Mouse (Mus musculus) CH12.LX (cell line): ENCODE data around the gene Zbtb20.

ENCODE experiments used
- CHD2 ChIP-seq: IDR thresholded peaks from 2 replicates; pipeline ENCODE4 v1.6.1; 2011; ENCODE audit warnings: low read length, improper control_type of control experiment
- CTCF ChIP-seq, 2 experiments: IDR thresholded peaks in 1 of 2; conservative IDR thresholded peaks in 1 of 2; 2 replicates each; pipeline ENCODE4 v1.5.1; 2011 to 2012; ENCODE audit warnings: low read depth in 2 of 2, low read length in 2 of 2, improper control_type of control experiment in 1 of 2, inconsistent platforms in 1 of 2, mild to moderate bottlenecking in 1 of 2, moderate library complexity in 1 of 2
- E2F4 ChIP-seq: IDR thresholded peaks from 2 replicates; pipeline ENCODE4 v1.6.1; 2011; ENCODE audit warnings: low read depth, low read length, improper control_type of control experiment; ENCODE audit not compliant: insufficient replicate concordance
- EP300 ChIP-seq: IDR thresholded peaks from 2 replicates; pipeline ENCODE4 v1.6.1; 2011; ENCODE audit warnings: low read length, improper control_type of control experiment
- ETS1 ChIP-seq: conservative IDR thresholded peaks from 2 replicates; pipeline ENCODE4 v1.6.1; 2012; ENCODE audit warnings: low read depth, mild to moderate bottlenecking, inconsistent platforms, low read length, improper control_type of control experiment, moderate library complexity
- IRF4 ChIP-seq: IDR thresholded peaks from 2 replicates; pipeline ENCODE4 v1.6.1; 2014; ENCODE audit warnings: low read depth, mild to moderate bottlenecking, inconsistent platforms, low read length, improper control_type of control experiment
- KAT2A ChIP-seq: IDR thresholded peaks from 2 replicates; pipeline ENCODE4 v1.6.1; 2012; ENCODE audit warnings: low read length, improper control_type of control experiment, inconsistent platforms; ENCODE audit not compliant: insufficient replicate concordance
- MAX ChIP-seq: IDR thresholded peaks from 2 replicates; pipeline ENCODE4 v1.6.1; 2011; ENCODE audit warnings: low read length, improper control_type of control experiment
- MEF2A ChIP-seq: IDR thresholded peaks from 2 replicates; pipeline ENCODE4 v1.6.1; 2014; ENCODE audit warnings: low read depth, mild to moderate bottlenecking, inconsistent platforms, low read length, improper control_type of control experiment, borderline replicate concordance
- MYC ChIP-seq: IDR thresholded peaks from 2 replicates; pipeline ENCODE4 v1.6.1; 2011; ENCODE audit warnings: low read depth, mild to moderate bottlenecking, improper control_type of control experiment, low read length
- POLR2A ChIP-seq: IDR thresholded peaks from 2 replicates; pipeline ENCODE4 v1.6.1; 2011; ENCODE audit warnings: low read depth, mild to moderate bottlenecking, improper control_type of control experiment, low read length
- POLR2AphosphoS2 ChIP-seq: IDR thresholded peaks from 2 replicates; pipeline ENCODE4 v1.6.1; 2011; ENCODE audit warnings: low read depth, low read length, improper control_type of control experiment
- UBTF ChIP-seq: IDR thresholded peaks from 2 replicates; pipeline ENCODE4 v1.6.1; 2012; ENCODE audit warnings: low read depth, mild to moderate bottlenecking, inconsistent platforms, low read length, improper control_type of control experiment, moderate library complexity
- ZMIZ1 ChIP-seq: IDR thresholded peaks from 2 replicates; pipeline ENCODE4 v1.6.1; 2012; ENCODE audit warnings: low read depth, mild to moderate bottlenecking, inconsistent platforms, low read length, improper control_type of control experiment

- no peak for TF ChIP-seq CTCF (conservative IDR thresholded peaks at IDR 0.05 in 1 of 2, IDR thresholded peaks at IDR 0.05 in 1 of 2; ENCODE audit: low read depth in 2 of 2, low read length in 2 of 2)
- TF ChIP-seq MEF2A, result no peak
- TF ChIP-seq MYC, result no peak
- TF ChIP-seq POLR2A, result no peak
- TF ChIP-seq CHD2, result no peak
- no peak for TF ChIP-seq E2F4
- no peak for TF ChIP-seq ZMIZ1
- TF ChIP-seq KAT2A, result no peak
- TF ChIP-seq ETS1, result 0 out of 2 replicates have a peak, but pooled peaks have one; percentile 31
- peak; percentile 57; the same call in 1 of the 2 replicates for TF ChIP-seq EP300
- peak; percentile 45 for TF ChIP-seq IRF4
- TF ChIP-seq POLR2AphosphoS2, result no peak
- TF ChIP-seq UBTF, result no peak
- peak; percentile 45; the same call in 1 of the 2 replicates for TF ChIP-seq MAX
Observed at GRCm38 (mm10) chr16:43260862-43261261, 385.2 kb downstream of the Zbtb20 start.
